Mouse (Mus musculus) R1 (cell line): ENCODE results near the gene Egln1.

Source experiments
- DNase-seq: peaks from one replicate; pipeline ENCODE4 v3.0.0-alpha.2; 2018; ENCODE audit warnings: low read depth, low spot score

The Egln1 gene

GRCm38 (mm10) chr8:124949209-124950068, at the start of gene Egln1:
Egln1 (minus strand) TSS chr8:124949324.
- DNase-seq: peak; percentile 53

DNA sequence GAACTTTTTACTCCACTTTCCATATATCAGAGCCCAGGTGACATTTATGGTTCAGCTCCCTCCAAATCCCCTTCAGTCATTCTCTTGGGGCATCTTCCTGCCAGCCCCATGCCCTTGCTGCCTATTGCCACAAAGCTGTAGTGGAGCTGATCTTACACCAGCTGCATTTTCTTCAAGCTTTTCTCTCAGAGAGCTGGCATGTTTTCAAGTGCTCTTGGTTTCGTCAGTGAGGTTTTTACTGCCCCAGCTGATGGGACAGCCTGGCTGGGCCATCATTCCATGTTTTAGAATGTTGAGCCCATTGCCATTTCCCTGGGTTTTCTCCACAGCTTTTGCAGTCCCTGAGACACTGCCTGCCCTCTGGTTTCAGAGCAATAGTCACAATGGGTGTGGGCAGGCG, 46.7 kb upstream of the Egln1 start:
- DNase-seq: no peak

DNA sequence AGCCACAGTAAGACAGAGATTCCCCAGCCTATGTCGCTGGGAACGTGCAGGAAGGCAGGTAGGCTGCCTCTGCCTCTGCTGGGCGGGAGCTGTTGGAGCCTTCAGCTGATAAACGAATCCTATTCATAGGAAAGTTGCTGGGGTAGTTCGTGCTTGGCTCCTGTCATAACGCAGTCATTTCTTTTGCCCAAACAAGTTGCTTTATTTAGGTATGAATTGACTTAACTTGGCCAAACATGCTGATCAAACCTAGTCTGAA, 42.5 kb upstream of the Egln1 start:
- no peak for DNase-seq

- DNase-seq: no peak
These were observed 42.0 kb upstream of the Egln1 start for GRCm38 (mm10) chr8:124990923-124991667.

GRCm38 (mm10) chr8:124980828-124981227, 31.7 kb upstream of the Egln1 start:
- peak; percentile 78 for DNase-seq

GRCm38 (mm10) chr8:124980036-124980435, 30.9 kb upstream of the Egln1 start:
- DNase-seq: peak; percentile 86

- DNase-seq: no peak
These were observed 28.9 kb upstream of the Egln1 start for GRCm38 (mm10) chr8:124978026-124978425.

DNA sequence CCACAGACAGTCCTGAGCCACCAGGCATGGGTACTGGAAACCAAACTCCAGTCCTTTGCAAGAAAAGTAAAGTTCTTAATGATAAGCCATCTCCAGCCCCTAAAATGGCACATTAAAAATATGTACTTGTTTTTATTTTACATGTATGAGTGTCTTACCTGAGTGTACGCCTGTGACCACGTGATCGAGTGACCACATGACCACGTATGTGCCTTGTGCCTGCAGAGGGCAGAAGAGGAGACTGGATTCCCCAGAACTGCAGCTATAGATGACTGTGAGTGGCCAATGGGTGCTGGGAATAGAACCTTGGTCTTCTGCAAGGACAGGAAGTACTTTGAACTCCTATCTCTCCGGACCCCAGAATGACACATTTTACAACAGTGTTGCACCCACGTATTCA, 27.1 kb upstream of the Egln1 start:
- DNase-seq: peak; percentile 31

- no peak for DNase-seq
These were observed 25.1 kb upstream of the Egln1 start for GRCm38 (mm10) chr8:124974254-124974653.

DNA sequence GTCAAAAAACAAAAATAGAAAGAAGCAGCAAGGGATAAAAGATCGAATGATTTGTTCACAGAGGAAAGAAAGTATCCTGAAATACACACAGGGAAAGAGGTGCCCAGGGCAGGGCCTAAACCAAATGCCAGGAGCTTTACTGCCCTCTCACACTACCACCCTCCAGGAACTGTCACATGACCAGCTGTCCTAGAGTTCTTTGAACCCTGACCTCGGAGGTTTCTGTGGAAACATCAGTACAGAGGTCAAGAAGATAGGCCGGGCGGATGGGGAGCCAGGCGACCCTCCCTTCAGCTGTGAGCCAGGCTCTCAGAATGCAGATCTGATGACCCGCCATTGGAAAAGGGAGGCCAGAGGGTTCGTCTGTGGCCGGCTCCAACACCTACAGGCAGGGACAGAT, 24.1 kb upstream of the Egln1 start:
- no peak for DNase-seq

- DNase-seq: peak; percentile 25
These were observed 21.3 kb upstream of the Egln1 start for GRCm38 (mm10) chr8:124970312-124970933.

DNA sequence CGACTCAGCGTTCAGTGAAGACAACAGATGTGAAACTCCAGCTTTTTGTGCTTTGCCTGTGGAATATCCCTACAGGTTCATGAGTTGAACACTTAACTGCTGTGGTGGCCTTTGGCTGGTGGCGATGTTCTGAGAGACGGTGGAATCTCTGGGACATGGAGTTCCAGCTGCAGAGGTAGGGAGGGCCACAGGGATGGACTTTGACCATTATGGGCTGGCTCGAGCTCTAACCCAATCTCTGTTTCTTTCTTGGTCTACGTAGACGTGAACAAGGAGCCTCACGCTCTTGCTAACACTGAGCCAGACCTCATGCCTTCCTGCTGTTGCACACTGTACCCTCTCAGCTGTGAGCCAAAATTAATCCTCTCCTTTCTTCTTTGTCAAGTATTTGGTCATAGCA, 15.8 kb upstream of the Egln1 start:
- DNase-seq: no peak

- no peak for DNase-seq
These were observed 14.1 kb upstream of the Egln1 start for GRCm38 (mm10) chr8:124963246-124963645.

DNA sequence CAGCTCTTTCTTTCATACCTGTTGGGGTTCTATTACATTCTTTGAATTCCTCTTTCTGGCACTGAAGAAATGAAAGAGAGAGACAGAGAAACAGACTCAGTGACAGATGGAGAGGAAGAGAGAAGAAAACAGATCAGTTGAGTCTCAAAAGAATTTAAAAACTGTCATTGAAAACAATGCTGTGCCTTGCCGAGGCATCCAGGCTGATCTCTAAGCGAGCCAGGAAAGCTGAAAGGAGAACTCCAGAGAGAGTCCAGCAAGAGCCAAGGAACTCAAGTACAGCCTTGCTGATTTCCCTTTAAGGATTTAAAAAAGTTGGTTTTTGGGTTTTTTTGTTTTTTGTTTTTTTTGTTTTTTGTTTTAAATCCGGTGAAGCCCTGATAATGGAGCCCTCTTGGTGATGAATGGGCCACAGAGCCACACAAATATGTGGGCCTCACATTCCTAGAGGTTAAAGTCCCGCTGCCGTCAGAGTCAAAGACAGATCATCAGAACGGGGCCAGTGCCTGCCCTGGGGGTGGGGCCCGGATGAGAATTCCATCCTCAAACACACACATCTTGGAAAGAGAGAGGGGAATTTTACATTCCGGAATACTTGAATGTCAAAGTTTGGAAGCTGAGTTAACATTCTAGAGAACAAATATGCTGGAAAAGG, 11.2 kb upstream of the Egln1 start:
- DNase-seq: peak; percentile 31

- DNase-seq: no peak
These were observed 10.5 kb upstream of the Egln1 start for GRCm38 (mm10) chr8:124959462-124960225.

GRCm38 (mm10) chr8:124954572-124955082, 5.5 kb upstream of the Egln1 start:
- no peak for DNase-seq

- DNase-seq: peak; percentile 25
These were observed 4.1 kb upstream of the Egln1 start for GRCm38 (mm10) chr8:124953188-124953587.

DNA sequence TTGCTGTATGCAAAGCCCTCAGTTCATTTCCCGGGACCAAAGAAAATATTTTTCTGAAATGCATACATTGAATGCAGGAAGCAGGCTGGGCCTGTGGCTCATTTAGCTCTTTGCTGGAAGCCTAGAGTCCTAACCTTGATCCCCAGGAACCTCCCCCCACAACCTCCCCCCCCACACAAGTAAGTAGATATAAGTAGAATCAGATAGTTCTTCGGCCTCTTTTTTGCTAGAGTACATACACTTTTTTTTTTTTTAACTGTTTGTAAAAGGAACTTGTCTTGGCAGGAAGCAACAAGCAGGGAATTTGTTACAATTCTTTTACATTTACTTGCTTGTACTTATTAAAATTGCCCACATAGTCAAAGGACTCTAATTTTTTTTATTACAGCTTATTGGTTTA, 1.7 kb upstream of the Egln1 start:
- no peak for DNase-seq

GRCm38 (mm10) chr8:124950069-124950456, 939 bp upstream of the Egln1 start:
- DNase-seq: peak; percentile 21

DNA sequence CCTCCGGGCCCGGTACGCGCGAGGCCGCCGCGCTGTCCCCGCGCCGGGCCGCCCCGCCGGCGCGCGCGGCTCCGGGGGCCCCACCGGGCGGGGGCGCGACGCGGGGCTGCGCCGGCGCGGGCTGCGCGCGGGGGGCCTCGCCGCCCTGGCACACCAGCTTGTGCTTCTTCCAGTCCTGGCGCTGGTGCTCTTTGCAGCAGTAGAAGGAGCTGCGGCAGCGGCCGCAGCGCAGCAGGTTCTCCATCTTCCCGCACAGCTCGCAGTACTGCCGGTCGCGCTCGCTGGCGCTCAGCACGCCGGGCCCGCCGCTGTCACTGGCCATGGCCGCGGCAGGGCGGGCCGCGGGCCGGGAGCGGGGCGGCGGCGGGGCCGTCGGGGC, 402 bp downstream of the Egln1 start:
- DNase-seq: peak; percentile 48
